Mouse (Mus musculus): ENCODE results near the gene Mei1.

Gene Mei1

GRCm38 (mm10) chr15:82151176-82151575, 81.4 kb downstream of the Mei1 start:
- no peak for DNase-seq (ENCODE audit: low spot score)

GRCm38 (mm10) chr15:82152022-82152421, 82.2 kb downstream of the Mei1 start:
- DNase-seq (ENCODE audit: low spot score), result no peak

GRCm38 (mm10) chr15:82152435-82152834, 82.6 kb downstream of the Mei1 start:
- no peak for DNase-seq (ENCODE audit: low spot score)

GRCm38 (mm10) chr15:82156298-82156697, 86.5 kb downstream of the Mei1 start:
- no peak for DNase-seq (ENCODE audit: low spot score)

- no peak for DNase-seq (ENCODE audit: low spot score)
Observed at GRCm38 (mm10) chr15:82156902-82157301, 87.1 kb downstream of the Mei1 start.

- no peak for DNase-seq (ENCODE audit: low spot score)
Observed at GRCm38 (mm10) chr15:82158243-82159035, 88.6 kb downstream of the Mei1 start.

- DNase-seq (ENCODE audit: low spot score), result no peak
Observed at GRCm38 (mm10) chr15:82159471-82159870, 89.7 kb downstream of the Mei1 start.

- DNase-seq (ENCODE audit: low spot score), result no peak
Observed at GRCm38 (mm10) chr15:82160731-82161640, 91.2 kb downstream of the Mei1 start.

- DNase-seq (ENCODE audit: low spot score), result no peak
Observed at GRCm38 (mm10) chr15:82161965-82162600, 92.3 kb downstream of the Mei1 start.

- DNase-seq (ENCODE audit: low spot score), result no peak
Observed at GRCm38 (mm10) chr15:82163356-82164060, 93.7 kb downstream of the Mei1 start.

- DNase-seq (ENCODE audit: low spot score), result no peak
Observed at GRCm38 (mm10) chr15:82164061-82164399, 94.2 kb downstream of the Mei1 start.

GRCm38 (mm10) chr15:82164496-82164895, 94.7 kb downstream of the Mei1 start:
- DNase-seq (ENCODE audit: low spot score), result no peak

GRCm38 (mm10) chr15:82165332-82166239, 95.8 kb downstream of the Mei1 start:
- DNase-seq (ENCODE audit: low spot score), result peak; percentile 87

GRCm38 (mm10) chr15:82166240-82167100, 96.7 kb downstream of the Mei1 start:
- DNase-seq (ENCODE audit: low spot score), result no peak

- DNase-seq (ENCODE audit: low spot score), result peak; percentile 65
Observed at GRCm38 (mm10) chr15:82167201-82168168, 97.7 kb downstream of the Mei1 start.

GRCm38 (mm10) chr15:82169671-82170070, 99.9 kb downstream of the Mei1 start:
- no peak for DNase-seq (ENCODE audit: low spot score)

GRCm38 (mm10) chr15:82170437-82171377, 100.9 kb downstream of the Mei1 start:
- no peak for DNase-seq (ENCODE audit: low spot score)

- DNase-seq (ENCODE audit: low spot score), result no peak
Observed at GRCm38 (mm10) chr15:82172648-82173047, 102.9 kb downstream of the Mei1 start.

Measured in retina, embryonic 14.5 days (tissue).